Comparison of ENCODE assay signal across 8 mouse cellular contexts in the genomic region with DNA sequence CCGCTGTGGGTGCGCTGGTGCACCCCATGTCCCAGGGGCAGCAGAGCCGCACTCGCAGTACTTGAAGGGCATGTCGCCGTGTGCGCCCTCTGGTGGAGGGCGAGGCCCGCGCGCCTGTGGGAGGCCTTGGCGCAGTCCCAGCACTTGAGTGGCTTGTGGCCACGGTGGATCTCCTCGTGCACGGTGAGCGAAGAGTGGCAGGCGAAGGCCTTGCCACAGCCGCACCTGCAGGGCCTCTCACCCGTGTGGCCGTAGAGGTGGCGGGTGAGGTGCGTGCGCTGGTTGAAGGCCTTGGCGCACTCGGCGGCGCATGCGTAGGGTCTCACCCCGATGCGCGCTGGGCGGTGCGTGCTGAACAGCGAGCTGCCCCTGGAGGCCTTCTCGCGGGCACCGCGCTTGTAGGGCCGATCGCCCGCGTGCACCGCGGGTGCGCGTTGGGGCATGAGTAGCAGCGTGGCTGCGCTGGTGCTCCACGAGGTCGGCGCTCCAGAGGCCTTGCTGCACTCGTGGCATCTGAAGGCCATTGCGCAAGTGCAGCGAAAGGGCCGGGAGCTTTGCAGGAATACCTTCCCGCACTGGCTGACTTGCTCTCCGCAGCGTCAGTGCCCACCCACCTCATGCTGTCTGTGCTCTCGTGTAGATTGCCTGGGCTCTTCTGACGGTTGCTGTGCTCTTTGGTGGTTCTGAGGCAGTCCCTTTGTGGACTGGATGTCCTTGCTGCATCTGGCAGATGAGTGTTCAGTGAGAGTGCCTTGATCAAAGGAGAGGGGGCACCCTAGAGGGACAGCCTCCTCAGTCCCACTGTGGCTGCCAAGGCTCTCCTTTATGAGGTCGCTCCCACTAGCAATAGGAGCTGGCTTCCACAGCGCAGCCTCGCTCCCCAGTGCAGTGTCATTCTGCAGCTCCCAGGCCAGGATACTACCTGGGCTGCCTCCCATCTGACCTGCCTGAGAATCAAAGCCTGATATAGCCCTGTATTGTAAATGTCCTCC. TPM values are rescaled to one million over a fixed set of nuclear protein-coding genes. Genes with fewer than 3 reads are reported as not detected.
A peak's percentile ranks its signal among the peaks of the same experiment; 100 is the strongest.
DNase-seq lines count a peak whose midpoint lies in the region; ATAC-seq and TF ChIP-seq lines count a peak whose summit lies in the region.

No protein-coding gene starts in this region.

- no peak for TF ChIP-seq POLR2A in heart, adult 2 months (IDR thresholded peaks at IDR 0.05; ENCODE audit: insufficient read depth, low read depth, low read length)
- TF ChIP-seq POLR2A in testis, adult 2 months (IDR thresholded peaks at IDR 0.05; ENCODE audit: control insufficient read depth, low read depth, low read length): no peak

- H3ac ChIP-seq in C2C12 (ENCODE audit: control insufficient read depth, insufficient read length, low read depth): peak overlapping the region; percentile 13

- H3K27ac ChIP-seq in heart, adult 2 months: no peak overlapping the region
- no peak overlapping the region for H3K27ac ChIP-seq in liver, embryonic 12.5 days
- no peak overlapping the region for H3K27ac ChIP-seq in testis, adult 2 months (ENCODE audit: control insufficient read depth, insufficient read depth, low read depth, low read length)

- TF ChIP-seq CTCF in C2C12 (IDR thresholded peaks at IDR 0.05; ENCODE audit: control insufficient read depth, insufficient read depth, insufficient read length): peak; percentile 99
- TF ChIP-seq CTCF in heart, adult 2 months (IDR thresholded peaks at IDR 0.05): peak; percentile 87
- TF ChIP-seq CTCF in testis, adult 2 months (IDR thresholded peaks at IDR 0.05; ENCODE audit: control insufficient read depth, insufficient read depth, insufficient replicate concordance, low read depth, low read length): peak; percentile 87

- peak overlapping the region; percentile 84 for H3K4me2 ChIP-seq in liver, embryonic 12.5 days

- WGBS in heart, adult 2 months: 6% methylated on average over 63 of the region's 63 CpGs
- WGBS in liver, embryonic 12.5 days (ENCODE audit: insufficient replicate concordance): 3% methylated on average over 63 of the region's 63 CpGs

- no peaks in the 10 kb centered on the region for H3K9me3 ChIP-seq in liver, embryonic 12.5 days (replicated peaks)

- H3K79me3 ChIP-seq in C2C12 (ENCODE audit: low read depth): no peaks in the 10 kb centered on the region

- no peaks in the 10 kb centered on the region for H3K36me3 ChIP-seq in C2C12 (ENCODE audit: control insufficient read depth, insufficient read depth)
- H3K36me3 ChIP-seq in heart, adult 2 months (ENCODE audit: control insufficient read depth, insufficient read depth, low read length): no peaks in the 10 kb centered on the region
- no peaks in the 10 kb centered on the region for H3K36me3 ChIP-seq in liver, embryonic 12.5 days
- no peaks in the 10 kb centered on the region for H3K36me3 ChIP-seq in testis, adult 2 months (ENCODE audit: control insufficient read depth, insufficient read depth, low read length)

- ATAC-seq in liver, embryonic 12.5 days: peak; percentile 77
- ATAC-seq in monocyte, adult 5-6 weeks (replicated peaks; ENCODE audit: insufficient number of reproducible peaks, low FRiP score, low TSS enrichment, poor library complexity, severe bottlenecking): peak; percentile 76

- no peaks in the 10 kb centered on the region for H3K27me3 ChIP-seq in C2C12 (ENCODE audit: control insufficient read depth, insufficient read depth, insufficient read length)
- H3K27me3 ChIP-seq in heart, adult 2 months (ENCODE audit: control insufficient read depth, insufficient read depth, low read length): no peaks in the 10 kb centered on the region
- H3K27me3 ChIP-seq in liver, embryonic 12.5 days (replicated peaks): peaks cover 91% of the 10 kb centered on the region
- H3K27me3 ChIP-seq in testis, adult 2 months (ENCODE audit: control insufficient read depth, insufficient read depth, low read length): no peaks in the 10 kb centered on the region

- peaks cover 2% of the 10 kb centered on the region; the same call in 1 of the 2 replicates for H3K4me1 ChIP-seq in heart, adult 2 months (ENCODE audit: control insufficient read depth, insufficient read depth, low read length)
- peaks cover 13% of the 10 kb centered on the region for H3K4me1 ChIP-seq in liver, embryonic 12.5 days
- peaks cover 13% of the 10 kb centered on the region for H3K4me1 ChIP-seq in testis, adult 2 months (ENCODE audit: control insufficient read depth, insufficient read depth, low read length)

- H3K9ac ChIP-seq in heart, adult 2 months (ENCODE audit: low read depth, low read length): peak overlapping the region; percentile 57
- H3K9ac ChIP-seq in liver, embryonic 12.5 days: peak overlapping the region; percentile 50

- DNase-seq in adrenal gland, adult 2 months: peak; percentile 78
- DNase-seq in embryo, embryonic 11.5 days (ENCODE audit: low read depth, low spot score): peak; percentile 71
- DNase-seq in heart, adult 2 months: peak; percentile 75 to 77
- peak; percentile 81 for DNase-seq in kidney, adult 18-20 months

- no peak overlapping the region for H3K4me3 ChIP-seq in C2C12 (ENCODE audit: insufficient read depth, poor library complexity, severe bottlenecking)
- peak overlapping the region; percentile 53 for H3K4me3 ChIP-seq in heart, adult 2 months
- H3K4me3 ChIP-seq in liver, embryonic 12.5 days: peak overlapping the region; percentile 50
- peak overlapping the region; percentile 49 for H3K4me3 ChIP-seq in testis, adult 2 months (ENCODE audit: control insufficient read depth, low read depth, low read length)

- intact Hi-C loops in heart, adult 2 months (cut with DNase I): no loop called here

- H3K79me2 ChIP-seq in C2C12 (ENCODE audit: control insufficient read depth, insufficient read depth): no peaks in the 10 kb centered on the region
- no peaks in the 10 kb centered on the region for H3K79me2 ChIP-seq in heart, adult 2 months (replicated peaks; ENCODE audit: control insufficient read depth, insufficient read depth, low read length)

- TF ChIP-seq EP300 in heart, adult 2 months (IDR thresholded peaks at IDR 0.05; ENCODE audit: insufficient read depth, low read depth, low read length): no peak

TF ChIP-seq in C2C12, 6 proteins besides CTCF, POLR2A, EP300 and RAD21:
- no peak for TF ChIP-seq MYOD1 (IDR thresholded peaks at IDR 0.05; ENCODE audit: control insufficient read depth, insufficient read length, low read depth)
- peak; percentile 68 for TF ChIP-seq CEBPB (IDR thresholded peaks at IDR 0.05; ENCODE audit: low read depth)
- TF ChIP-seq USF1 (IDR thresholded peaks at IDR 0.05; ENCODE audit: low read depth): no peak
- TF ChIP-seq MAX (IDR thresholded peaks at IDR 0.05): peak; percentile 28

RNA-seq across cellular contexts. Expression of gene B830017H08Rik, which starts 17.2 kb away (rescaled TPM):
- not detected for polyA plus RNA-seq in C2C12 (2012; fragmentation: generic; extraction: Trizol)
- not detected for total RNA-seq in adrenal gland, adult 2 months (2021)
- polyA plus RNA-seq in adrenal gland, adult 2 months (2012; rRNA removed): not detected in 2 replicates
- total RNA-seq in heart, adult 2 months (2021): not detected
- polyA plus RNA-seq in heart, adult 2 months (2012; rRNA removed): not detected in 2 replicates
- polyA plus RNA-seq in liver, embryonic 12.5 days (2016; fragmentation: Nextera tagmentation; extraction: Ambion mirVana): not detected in 2 replicates
- total RNA-seq in monocyte, adult 5-6 weeks (2017): not detected in 3 replicates
- polyA plus RNA-seq in testis, adult 2 months (2012; rRNA removed): 4.5 and 5.6 TPM in 2 replicates

RNA-seq across cellular contexts. Expression of gene Scarf2, which starts 18.6 kb away (rescaled TPM):
- polyA plus RNA-seq in C2C12 (2012; fragmentation: generic; extraction: Trizol): 38.5 TPM
- total RNA-seq in adrenal gland, adult 2 months (2021): 10 to 100 TPM in 1 of 2 experiments, 1 to 10 TPM in 1; 8.4 to 15.9 TPM
- polyA plus RNA-seq in adrenal gland, adult 2 months (2012; rRNA removed): 61.7 and 75.1 TPM in 2 replicates
- 1 to 10 TPM; 4.1 to 5.2 TPM for total RNA-seq in heart, adult 2 months (2021)
- polyA plus RNA-seq in heart, adult 2 months (2012; rRNA removed): 10.8 and 13.4 TPM in 2 replicates
- 4.9 and 5.2 TPM in 2 replicates for polyA plus RNA-seq in liver, embryonic 12.5 days (2016; fragmentation: Nextera tagmentation; extraction: Ambion mirVana)
- 0.19 to 0.21 TPM in 2 of 3 replicates, not detected in the other for total RNA-seq in monocyte, adult 5-6 weeks (2017)
- polyA plus RNA-seq in testis, adult 2 months (2012; rRNA removed): 4.1 and 5.6 TPM in 2 replicates

RNA-seq across cellular contexts. Expression of gene Car15, which starts 22.5 kb away (rescaled TPM):
- polyA plus RNA-seq in C2C12 (2012; fragmentation: generic; extraction: Trizol): 0.66 TPM
- 1 to 10 TPM; 1.7 to 3.8 TPM for total RNA-seq in adrenal gland, adult 2 months (2021)
- polyA plus RNA-seq in adrenal gland, adult 2 months (2012; rRNA removed): 5.1 and 5.5 TPM in 2 replicates
- total RNA-seq in heart, adult 2 months (2021): 1 to 10 TPM; 1.6 to 2.9 TPM
- 4.6 and 5.2 TPM in 2 replicates for polyA plus RNA-seq in heart, adult 2 months (2012; rRNA removed)
- 0.58 and 0.61 TPM in 2 replicates for polyA plus RNA-seq in liver, embryonic 12.5 days (2016; fragmentation: Nextera tagmentation; extraction: Ambion mirVana)
- 0.43 to 7.7 TPM (median 6.5 TPM) in 3 replicates for total RNA-seq in monocyte, adult 5-6 weeks (2017)
- 13.9 and 17.9 TPM in 2 replicates for polyA plus RNA-seq in testis, adult 2 months (2012; rRNA removed)

RNA-seq across cellular contexts. Expression of gene Klhl22, which starts 56.3 kb away (rescaled TPM):
- polyA plus RNA-seq in C2C12 (2012; fragmentation: generic; extraction: Trizol): 83.6 TPM
- 10 to 100 TPM; 45.5 to 49.8 TPM for total RNA-seq in adrenal gland, adult 2 months (2021)
- polyA plus RNA-seq in adrenal gland, adult 2 months (2012; rRNA removed): 55.3 and 68.2 TPM in 2 replicates
- 10 to 100 TPM; 17.3 to 18.6 TPM for total RNA-seq in heart, adult 2 months (2021)
- polyA plus RNA-seq in heart, adult 2 months (2012; rRNA removed): 23.6 and 30.2 TPM in 2 replicates
- polyA plus RNA-seq in liver, embryonic 12.5 days (2016; fragmentation: Nextera tagmentation; extraction: Ambion mirVana): 23.5 and 24.0 TPM in 2 replicates
- 5.0 to 8.2 TPM (median 6.7 TPM) in 3 replicates for total RNA-seq in monocyte, adult 5-6 weeks (2017)
- polyA plus RNA-seq in testis, adult 2 months (2012; rRNA removed): 9.1 and 9.4 TPM in 2 replicates
